Mouse (Mus musculus): ENCODE measurements at regions not wholly inside any gene's neighbourhood (a gene's known extent, or its start where the extent isn't known, plus 50 kb on each side); places are given as distances from the start of the nearest gene placed in this dataset.

DNA sequence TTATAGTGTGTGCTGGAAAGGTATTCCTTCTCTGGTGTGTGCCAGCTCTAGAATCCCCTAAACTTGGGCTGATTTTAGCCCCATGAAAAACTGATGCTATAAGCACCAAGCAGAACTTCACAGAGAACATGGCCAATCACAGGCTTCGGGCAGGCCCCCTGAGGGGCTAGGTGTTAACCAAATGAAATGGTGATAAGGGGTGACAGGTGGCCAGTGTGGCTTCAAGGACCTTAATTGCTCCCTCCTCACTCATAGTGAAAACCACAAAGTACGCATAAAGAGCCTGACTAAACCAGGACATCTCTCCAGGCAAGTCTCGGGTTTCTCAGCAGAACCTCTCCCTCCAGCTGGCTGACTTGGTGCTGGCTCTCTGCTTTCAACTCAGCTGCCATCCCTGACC lies 110.4 kb upstream of the Foxd3 start:
- no peak for TF ChIP-seq CTCF (IDR thresholded peaks at IDR 0.05; ENCODE audit: low read depth)
- TF ChIP-seq EP300 (IDR thresholded peaks at IDR 0.05; ENCODE audit: low read depth) = no peak

Data from liver, embryonic 14.5 days (tissue).